Comparison of ENCODE assay signal across 31 mouse cellular contexts in genomic region chr2:70006492-70006891, GRCm38 (mm10). TPM values are rescaled to one million over a fixed set of nuclear protein-coding genes. Genes with fewer than 3 reads are reported as not detected.
DNase-seq lines count a peak whose midpoint lies in the region; ATAC-seq and TF ChIP-seq lines count a peak whose summit lies in the region.
"Had no signal": no experiment of that assay in that cellular context is flagged by ENCODE, and none has a peak within 500 bp of the region (broad histone marks: within the 10 kb centered on the region; RNA-seq: fewer than 3 reads in every experiment).

No protein-coding gene starts in this region.

- dilution Hi-C loops in CH12.LX (cut with MboI; ENCODE audit: extremely low pct_ligation_motif_present, extremely low pct_unique_long_range_greater_than_20kb, low sequenced_read_pairs) = no loop called here

- no peak for TF ChIP-seq RAD21 in CH12.LX (IDR thresholded peaks at IDR 0.05; ENCODE audit: low read depth, low read length)

- H3K9ac ChIP-seq in hindbrain, embryonic 16.5 days (ENCODE audit: low read depth, low read length) = no peak overlapping the region
- no peak overlapping the region for H3K9ac ChIP-seq in hindbrain, embryonic 14.5 days
- H3K9ac ChIP-seq in CH12.LX (ENCODE audit: insufficient read depth, low read depth) = no peak overlapping the region
- H3K9ac ChIP-seq in kidney, embryonic 14.5 days (ENCODE audit: low read depth, low read length) = no peak overlapping the region
- H3K9ac ChIP-seq: embryonic facial prominence, embryonic 13.5 days; embryonic facial prominence, embryonic 15.5 days; forebrain, embryonic 13.5 days; forebrain, embryonic 15.5 days; forebrain, postnatal 0 days had no signal

- ATAC-seq in hindbrain, embryonic 16.5 days = peak; percentile 37; the same call in 1 of the 2 replicates
- no peak for ATAC-seq in hindbrain, embryonic 14.5 days (ENCODE audit: low FRiP score)
- 0 out of 2 replicates have a peak, but pooled peaks have one; percentile 30 for ATAC-seq in erythroid progenitor cell, adult 5-6 weeks (replicated peaks; ENCODE audit: low FRiP score, poor library complexity, severe bottlenecking)
- no peak for ATAC-seq in kidney, embryonic 14.5 days (ENCODE audit: low FRiP score, low TSS enrichment)
- no peak for ATAC-seq in megakaryocyte-erythroid progenitor cell, adult 5-6 weeks (replicated peaks; ENCODE audit: low FRiP score, low TSS enrichment, poor library complexity, severe bottlenecking)
- ATAC-seq: activated CD4-positive, CD25-positive, alpha-beta regulatory T cell, adult 4 months; CD4-positive, CD25-positive, alpha-beta regulatory T cell, adult 4 months; forebrain, embryonic 13.5 days; forebrain, embryonic 15.5 days; forebrain, postnatal 0 days; Patski had no signal

- H3K27ac ChIP-seq in hindbrain, embryonic 16.5 days (ENCODE audit: low read depth, low read length) = no peak overlapping the region
- H3K27ac ChIP-seq in hindbrain, embryonic 14.5 days = no peak overlapping the region
- H3K27ac ChIP-seq in CH12.LX (ENCODE audit: insufficient read depth, low read depth) = no peak overlapping the region
- no peak overlapping the region for H3K27ac ChIP-seq in kidney, embryonic 14.5 days (ENCODE audit: low read depth, low read length)
- H3K27ac ChIP-seq: embryonic facial prominence, embryonic 13.5 days; embryonic facial prominence, embryonic 15.5 days; forebrain, embryonic 13.5 days; forebrain, embryonic 15.5 days had no signal

- in situ Hi-C loops in CH12.LX (cut with MboI; ENCODE audit: low pct_ligation_motif_present, low pct_unique_long_range_greater_than_20kb, low sequenced_read_pairs) = no loop called here

- no peaks in the 10 kb centered on the region for H3K9me3 ChIP-seq in hindbrain, embryonic 16.5 days (ENCODE audit: control insufficient read depth, low read length)
- H3K9me3 ChIP-seq in hindbrain, embryonic 14.5 days (ENCODE audit: control insufficient read depth, low read length) = no peaks in the 10 kb centered on the region
- no peaks in the 10 kb centered on the region for H3K9me3 ChIP-seq in CH12.LX (replicated peaks; ENCODE audit: low read length)
- H3K9me3 ChIP-seq in kidney, embryonic 14.5 days (ENCODE audit: control insufficient read depth, low read length) = no peaks in the 10 kb centered on the region
- H3K9me3 ChIP-seq: embryonic facial prominence, embryonic 13.5 days; embryonic facial prominence, embryonic 15.5 days; forebrain, embryonic 13.5 days; forebrain, embryonic 15.5 days; G1E had no signal

- no peaks in the 10 kb centered on the region for H3K4me1 ChIP-seq in hindbrain, embryonic 16.5 days (ENCODE audit: control insufficient read depth, insufficient read depth, low read depth, low read length)
- no peaks in the 10 kb centered on the region for H3K4me1 ChIP-seq in hindbrain, embryonic 14.5 days (replicated peaks; ENCODE audit: control insufficient read depth, insufficient read depth, low read length)
- H3K4me1 ChIP-seq in CH12.LX (ENCODE audit: control insufficient read depth in 1 of 2, insufficient read depth in 2 of 2) = peaks cover 3 to 22% of the 10 kb centered on the region in 2 experiments
- no peaks in the 10 kb centered on the region for H3K4me1 ChIP-seq in kidney, embryonic 14.5 days (ENCODE audit: control insufficient read depth, insufficient read depth, low read length)
- H3K4me1 ChIP-seq: embryonic facial prominence, embryonic 13.5 days; embryonic facial prominence, embryonic 15.5 days; forebrain, embryonic 13.5 days; forebrain, embryonic 15.5 days had no signal

- no peak for TF ChIP-seq CTCF in CH12.LX (conservative IDR thresholded peaks at IDR 0.05 in 1 of 2, IDR thresholded peaks at IDR 0.05 in 1 of 2; ENCODE audit: low read depth in 2 of 2, low read length in 2 of 2)

- DNase-seq in hindbrain, embryonic 14.5 days (ENCODE audit: low spot score) = no peak
- DNase-seq in A20 (ENCODE audit: low read depth, low spot score) (peak; percentile 69), CH12.LX (ENCODE audit: extremely low read depth) (peak; percentile 45)
- no peak for DNase-seq in lung, postnatal 36 days
- DNase-seq: adrenal gland, adult 8-10 months; adrenal gland, postnatal 14 days; B cell, adult 2 months; cerebellum, adult 11 months; cerebellum, adult 18-20 months; cerebellum, adult 8-10 months; cerebellum, adult 9-11 months; cerebellum, postnatal 14 days; cerebellum, postnatal 36 days; embryo, embryonic 11 days; forebrain, postnatal 0 days had no signal

- no peaks in the 10 kb centered on the region for H3K79me2 ChIP-seq in CH12.LX (replicated peaks; ENCODE audit: control insufficient read depth, extremely low read depth, insufficient read depth, poor library complexity, severe bottlenecking)

- no peak overlapping the region for H3K4me2 ChIP-seq in hindbrain, embryonic 16.5 days (ENCODE audit: low read length)
- no peak overlapping the region for H3K4me2 ChIP-seq in hindbrain, embryonic 14.5 days (replicated peaks)
- H3K4me2 ChIP-seq in CH12.LX (ENCODE audit: insufficient read depth, low read depth, poor library complexity, severe bottlenecking) = no peak overlapping the region
- no peak overlapping the region for H3K4me2 ChIP-seq in kidney, embryonic 14.5 days (replicated peaks; ENCODE audit: low read depth, low read length)
- H3K4me2 ChIP-seq: embryonic facial prominence, embryonic 13.5 days; embryonic facial prominence, embryonic 15.5 days; forebrain, embryonic 13.5 days; forebrain, embryonic 15.5 days had no signal

- TF ChIP-seq POLR2A in CH12.LX (IDR thresholded peaks at IDR 0.05; ENCODE audit: low read depth, low read length) = no peak

- no peaks in the 10 kb centered on the region for H3K27me3 ChIP-seq in hindbrain, embryonic 16.5 days (replicated peaks; ENCODE audit: control insufficient read depth, insufficient read depth, low read length)
- H3K27me3 ChIP-seq in hindbrain, embryonic 14.5 days (ENCODE audit: control insufficient read depth, insufficient read depth, low read length) = no peaks in the 10 kb centered on the region
- H3K27me3 ChIP-seq in CH12.LX (replicated peaks) = no peaks in the 10 kb centered on the region
- no peaks in the 10 kb centered on the region for H3K27me3 ChIP-seq in kidney, embryonic 14.5 days (ENCODE audit: control insufficient read depth, insufficient read depth, low read length)
- H3K27me3 ChIP-seq: embryonic facial prominence, embryonic 13.5 days; embryonic facial prominence, embryonic 15.5 days; forebrain, embryonic 13.5 days; forebrain, embryonic 15.5 days; Patski had no signal

- WGBS in hindbrain, embryonic 16.5 days = 85% methylated on average over 2 of the region's 2 CpGs
- 93% methylated on average over 2 of the region's 2 CpGs for WGBS in hindbrain, embryonic 14.5 days
- WGBS in kidney, embryonic 14.5 days = 90% methylated on average over 2 of the region's 2 CpGs

- peak; percentile 61 for TF ChIP-seq EP300 in CH12.LX (IDR thresholded peaks at IDR 0.05; ENCODE audit: low read length)

- no peak overlapping the region for H3K4me3 ChIP-seq in hindbrain, embryonic 16.5 days (ENCODE audit: low read length)
- H3K4me3 ChIP-seq in hindbrain, embryonic 14.5 days (replicated peaks; ENCODE audit: low read length) = no peak overlapping the region
- no peak overlapping the region for H3K4me3 ChIP-seq in CH12.LX (replicated peaks in 1 of 3; ENCODE audit: low read depth in 2 of 3, low read length in 2 of 3, poor library complexity in 1 of 3)
- H3K4me3 ChIP-seq in kidney, embryonic 14.5 days (ENCODE audit: low read length) = no peak overlapping the region
- H3K4me3 ChIP-seq: embryonic facial prominence, embryonic 13.5 days; embryonic facial prominence, embryonic 15.5 days; erythroblast, embryonic 14.5 days; forebrain, embryonic 13.5 days; forebrain, embryonic 15.5 days had no signal

- H3K36me3 ChIP-seq in hindbrain, embryonic 16.5 days (ENCODE audit: control insufficient read depth, insufficient read depth, low read length) = peaks cover 10% of the 10 kb centered on the region
- peaks cover 46% of the 10 kb centered on the region for H3K36me3 ChIP-seq in hindbrain, embryonic 14.5 days (replicated peaks; ENCODE audit: control insufficient read depth, insufficient read depth)
- H3K36me3 ChIP-seq in CH12.LX (replicated peaks in 1 of 2; ENCODE audit: control insufficient read depth in 1 of 2, insufficient read depth in 1 of 2, low read length in 1 of 2) = peaks cover 13 to 37% of the 10 kb centered on the region in 2 experiments
- H3K36me3 ChIP-seq in kidney, embryonic 14.5 days (ENCODE audit: control insufficient read depth, insufficient read depth, low read length) = peaks cover 33% of the 10 kb centered on the region

TF ChIP-seq in CH12.LX, 34 proteins besides CTCF, POLR2A, EP300 and RAD21 (continues in another document):
- no peak for TF ChIP-seq NRF1 (IDR thresholded peaks at IDR 0.05; ENCODE audit: low read depth, low read length)
- no peak for TF ChIP-seq JUN (IDR thresholded peaks at IDR 0.05; ENCODE audit: insufficient read depth, low read depth, low read length)
- TF ChIP-seq MAFK (IDR thresholded peaks at IDR 0.05; ENCODE audit: insufficient replicate concordance, low read length) = no peak
- TF ChIP-seq MYC (IDR thresholded peaks at IDR 0.05; ENCODE audit: low read depth, low read length) = no peak
- no peak for TF ChIP-seq E2F4 (IDR thresholded peaks at IDR 0.05; ENCODE audit: insufficient replicate concordance, low read depth, low read length)
- peak; percentile 69 for TF ChIP-seq MEF2A (IDR thresholded peaks at IDR 0.05; ENCODE audit: borderline replicate concordance, low read depth, low read length)
- no peak for TF ChIP-seq MXI1 (IDR thresholded peaks at IDR 0.05; ENCODE audit: low read depth, low read length)
- 0 out of 2 replicates have a peak, but pooled peaks have one; percentile 27 for TF ChIP-seq ETS1 (conservative IDR thresholded peaks at IDR 0.05; ENCODE audit: low read depth, low read length)
- no peak for TF ChIP-seq CHD2 (IDR thresholded peaks at IDR 0.05; ENCODE audit: low read length)
- TF ChIP-seq HCFC1 (IDR thresholded peaks at IDR 0.05; ENCODE audit: low read depth, low read length) = no peak
- no peak for TF ChIP-seq ZNF384 (IDR thresholded peaks at IDR 0.05; ENCODE audit: low read depth, low read length)
- no peak for TF ChIP-seq ZKSCAN1 (IDR thresholded peaks at IDR 0.05; ENCODE audit: borderline replicate concordance, low read depth, low read length)

RNA-seq across cellular contexts. Expression of gene Myo3b, which starts 32.4 kb away (rescaled TPM):
- polyA plus RNA-seq in hindbrain, embryonic 16.5 days (2015; fragmentation: Nextera tagmentation; extraction: Ambion mirVana) = 0.17 and 0.39 TPM in 2 replicates
- 0.08 and 0.27 TPM in 2 replicates for polyA plus RNA-seq in hindbrain, embryonic 14.5 days (2014; fragmentation: Nextera tagmentation; extraction: Ambion mirVana)
- 0.46 and 0.64 TPM in 2 replicates for total RNA-seq in CH12.LX (2012; rRNA removed)
- 0.58 and 0.63 TPM in 2 replicates for total RNA-seq in CH12.LX (2014; rRNA removed)
- 0.76 and 0.90 TPM in 2 replicates for polyA plus RNA-seq in CH12.LX (2012; ENCODE audit: insufficient read length, low read depth)
- total RNA-seq in erythroid progenitor cell, adult 5-6 weeks (2015; ENCODE audit: low replicate concordance) = 0.42 TPM in 1 of 2 replicates, not detected in the other
- total RNA-seq in erythroid progenitor cell, adult 5-6 weeks (2017; ENCODE audit: low replicate concordance) = 0.51 TPM in 1 of 2 replicates, not detected in the other
- 0.39 and 0.77 TPM in 2 replicates for polyA plus RNA-seq in kidney, embryonic 14.5 days (2014; fragmentation: Nextera tagmentation; extraction: Ambion mirVana)
- total RNA-seq in megakaryocyte-erythroid progenitor cell, adult 5-6 weeks (2014; fragmentation: Nextera tagmentation) = not detected in 2 replicates
- total RNA-seq in megakaryocyte-erythroid progenitor cell, adult 5-6 weeks (2017) = not detected in 2 replicates
- total RNA-seq: adrenal gland, adult 18-20 months; adrenal gland, postnatal 14 days; common myeloid progenitor, adult 5-6 weeks had no signal
- polyA plus RNA-seq: embryonic facial prominence, embryonic 13.5 days; embryonic facial prominence, embryonic 15.5 days; forebrain, embryonic 11.5 days; G1E had no signal

Comparison
In these comparisons a context has a peak if more than half of its experiments do, and no peak if none do; other contexts are left out.
1. ATAC-seq: peak in hindbrain, embryonic 16.5 days (single experiment) and erythroid progenitor cell, adult 5-6 weeks (single experiment); none in hindbrain, embryonic 14.5 days (single experiment), kidney, embryonic 14.5 days (single experiment) and megakaryocyte-erythroid progenitor cell, adult 5-6 weeks (single experiment).
2. DNase-seq: peak in A20 (single experiment) and CH12.LX (single experiment); none in hindbrain, embryonic 14.5 days (single experiment) and lung, postnatal 36 days (single experiment).